Mouse (Mus musculus) spleen, adult 2 months (tissue): ENCODE results near the gene Fcer1g. TPM values are rescaled to one million over a fixed set of nuclear protein-coding genes. Genes with fewer than 3 reads are reported as not detected.

Experiments used
- DNase-seq, 2 experiments: peaks; one replicate each; pipeline versions ENCODE4 v3.0.0 to v3.0.0-alpha.2; 2012 to 2021; ENCODE audit warnings: low spot score in 2 of 2, low read depth in 1 of 2
- H3K27ac ChIP-seq: fragments of 200-500 bp; 2 replicates; pipeline ENCODE4 v1.5.1; 2012; ENCODE audit warnings: low read length, inconsistent platforms; ENCODE audit not compliant: insufficient read depth
- H3K27me3 ChIP-seq: fragments of 200-500 bp; 2 replicates; pipeline ENCODE4 v1.6.1; 2012; ENCODE audit warnings: mild to moderate bottlenecking, moderate library complexity, low read length, inconsistent platforms; ENCODE audit not compliant: control insufficient read depth, insufficient read depth
- H3K36me3 ChIP-seq: fragments of 200-500 bp; 2 replicates; pipeline ENCODE4 v1.6.1; 2012; ENCODE audit warnings: mild to moderate bottlenecking, low read length, inconsistent platforms; ENCODE audit not compliant: control insufficient read depth, insufficient read depth
- H3K4me1 ChIP-seq: fragments of 200-500 bp; 2 replicates; pipeline ENCODE4 v1.6.1; 2011; ENCODE audit warnings: inconsistent platforms; ENCODE audit not compliant: control insufficient read depth, insufficient read depth, insufficient read length
- H3K4me3 ChIP-seq: fragments of 200-500 bp; 2 replicates; pipeline ENCODE4 v1.5.1; 2011; ENCODE audit warnings: mild to moderate bottlenecking, inconsistent platforms; ENCODE audit not compliant: insufficient read depth, insufficient read length; ENCODE audit errors: extremely low read depth
- CTCF ChIP-seq: fragments of 200-500 bp; IDR thresholded peaks from 2 replicates; pipeline ENCODE4 v1.5.1; 2011; ENCODE audit warnings: mild to moderate bottlenecking, inconsistent platforms; ENCODE audit not compliant: insufficient read depth, insufficient read length, insufficient replicate concordance; ENCODE audit errors: extremely low read depth
- POLR2A ChIP-seq: fragments of 200-500 bp; IDR thresholded peaks from 2 replicates; pipeline ENCODE4 v1.6.1; 2011; ENCODE audit warnings: low read depth, low read length, inconsistent platforms
- WGBS: fragments of 180-500 bp; shearing (Covaris S2); methylation state at CpG from one replicate; pipeline ENCODE4 v1.1.7; 2018; 5-methylcytosine and 5-hydroxymethylcytosine counted together
- polyA plus RNA-seq: library from polyadenylated mRNA; depleted of rRNA; stranded (reverse); fragments of >200 nt; gene quantifications from 2 replicates; pipeline ENCODE4 v1.2.3, GENCODE M21; 2012

Fcer1g gene
- polyA plus RNA-seq, 1 experiment = 307 TPM

DNA sequence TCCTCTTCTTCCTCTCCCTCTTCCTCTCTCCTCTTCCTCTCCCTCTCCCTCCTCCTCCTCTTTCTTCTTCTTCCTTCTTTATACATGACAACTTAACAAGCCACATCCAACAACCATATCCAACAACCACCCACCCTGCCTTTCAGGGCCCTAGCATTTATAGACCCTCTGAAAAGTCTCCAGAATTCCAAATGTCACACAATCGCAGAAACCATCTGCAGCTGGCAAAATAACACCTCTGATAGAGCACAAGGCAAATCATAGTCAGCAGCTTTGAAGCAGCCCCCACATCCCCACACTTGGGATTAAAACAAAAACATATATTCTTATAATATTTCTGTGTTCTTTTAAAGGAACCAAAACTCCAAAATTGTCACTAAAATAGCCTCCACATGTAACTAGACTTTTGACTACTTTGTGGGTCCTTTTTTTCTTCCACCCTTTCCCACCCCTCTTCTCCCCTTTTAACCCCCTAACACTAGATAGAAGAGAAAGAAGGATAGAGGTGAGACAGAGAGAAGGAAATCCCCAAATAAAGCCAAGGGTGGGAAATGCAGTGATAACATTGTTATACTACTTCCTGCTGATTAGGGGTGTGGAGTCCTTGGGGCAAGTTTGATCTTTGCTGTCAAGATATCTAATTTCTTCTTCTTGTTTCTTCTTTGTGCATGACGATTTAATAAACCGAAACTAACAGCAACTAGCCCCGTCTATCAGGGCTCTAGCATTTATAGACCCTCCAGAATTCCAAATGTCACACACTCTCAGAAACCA is 32.0 kb upstream of the Fcer1g start:
- TF ChIP-seq CTCF (no peak), POLR2A (no peak)
- H3K27ac ChIP-seq = no peak overlapping the region
- DNase-seq = no peak
- H3K36me3 ChIP-seq = no peaks in the 10 kb centered on the region
- H3K27me3 ChIP-seq = no peaks in the 10 kb centered on the region
- WGBS = 44% methylated on average over 4 of the region's 4 CpGs
- H3K4me3 ChIP-seq = no peak overlapping the region
- H3K4me1 ChIP-seq = peaks cover 3% of the 10 kb centered on the region; the same call in 1 of the 2 replicates

DNA sequence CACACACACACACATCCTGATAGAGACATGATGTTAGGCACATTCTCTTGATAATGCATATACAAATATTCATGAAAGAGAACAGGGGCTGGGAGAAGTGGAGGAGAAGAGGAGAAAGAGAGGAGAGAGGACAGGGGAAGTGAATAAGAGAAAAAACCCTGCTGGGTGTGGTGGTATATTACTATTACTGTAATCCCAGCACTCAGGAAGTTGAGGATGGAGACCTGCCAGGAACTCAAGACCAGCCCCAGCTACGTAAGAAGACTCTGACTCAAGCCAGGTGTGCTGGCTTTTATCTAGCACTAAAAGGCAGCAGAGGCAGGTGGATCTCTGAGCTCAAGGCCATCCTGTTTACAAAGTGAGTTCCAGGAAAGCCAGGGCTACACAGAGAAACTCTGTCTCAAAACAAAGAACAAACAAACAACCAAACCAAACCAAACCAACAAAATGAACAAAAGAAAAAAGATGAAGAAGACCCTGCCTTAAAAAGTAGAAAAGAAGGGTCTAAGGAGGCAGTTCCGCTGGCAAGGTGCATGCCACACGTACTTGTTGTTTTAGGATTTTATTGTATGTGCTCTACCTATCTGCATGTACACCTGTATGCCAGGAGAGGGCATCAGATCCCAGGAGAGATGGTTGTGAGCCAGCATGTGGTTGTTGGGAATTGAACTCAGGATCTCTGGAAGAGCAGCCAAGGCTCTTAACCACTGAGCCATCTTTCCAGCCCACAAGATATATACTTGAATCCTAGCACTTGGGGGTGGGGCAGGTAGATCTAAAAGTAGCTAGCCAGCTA is 29.7 kb upstream of the Fcer1g start:
- Histone ChIP-seq H3K27ac (peak overlapping the region; percentile 33; the same call in 1 of the 2 replicates), H3K4me1 (no peaks in the 10 kb centered on the region; the same call in 1 of the 2 replicates), H3K27me3 (0 out of 2 replicates have a peak, but pooled peaks cover 2% of the 10 kb centered on the region), H3K36me3 (no peaks in the 10 kb centered on the region), H3K4me3 (no peak overlapping the region)
- no peak for DNase-seq
- TF ChIP-seq POLR2A (no peak), CTCF (no peak)
- 63% methylated on average over 3 of the region's 3 CpGs for WGBS

DNA sequence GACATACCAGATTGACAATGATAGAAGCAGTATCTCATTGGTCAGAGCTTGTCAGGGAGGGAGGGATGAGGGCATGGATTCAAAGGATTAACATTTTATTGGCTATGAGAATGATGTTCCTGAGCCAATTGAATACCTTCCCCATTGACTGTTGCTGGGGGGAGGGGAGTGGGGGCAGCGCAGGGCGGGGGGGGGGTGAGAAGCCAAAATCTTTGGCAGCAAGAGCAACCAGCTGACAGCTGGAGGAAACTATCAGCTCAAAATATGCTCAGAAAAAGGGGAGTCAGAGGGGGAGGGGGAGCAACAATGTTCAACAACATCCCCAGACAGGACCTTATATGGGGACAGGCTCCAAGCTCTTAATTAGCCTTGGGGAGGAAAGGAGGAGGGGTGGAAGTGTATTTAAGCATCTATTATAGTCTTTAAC is 29.0 kb upstream of the Fcer1g start:
- Histone ChIP-seq H3K36me3 (no peaks in the 10 kb centered on the region), H3K27ac (no peak overlapping the region), H3K4me1 (no peaks in the 10 kb centered on the region; the same call in 1 of the 2 replicates), H3K4me3 (no peak overlapping the region), H3K27me3 (0 out of 2 replicates have a peak, but pooled peaks cover 2% of the 10 kb centered on the region)
- DNase-seq = no peak
- TF ChIP-seq CTCF = no peak
- 7% methylated on average over 2 of the region's 2 CpGs for WGBS

DNA sequence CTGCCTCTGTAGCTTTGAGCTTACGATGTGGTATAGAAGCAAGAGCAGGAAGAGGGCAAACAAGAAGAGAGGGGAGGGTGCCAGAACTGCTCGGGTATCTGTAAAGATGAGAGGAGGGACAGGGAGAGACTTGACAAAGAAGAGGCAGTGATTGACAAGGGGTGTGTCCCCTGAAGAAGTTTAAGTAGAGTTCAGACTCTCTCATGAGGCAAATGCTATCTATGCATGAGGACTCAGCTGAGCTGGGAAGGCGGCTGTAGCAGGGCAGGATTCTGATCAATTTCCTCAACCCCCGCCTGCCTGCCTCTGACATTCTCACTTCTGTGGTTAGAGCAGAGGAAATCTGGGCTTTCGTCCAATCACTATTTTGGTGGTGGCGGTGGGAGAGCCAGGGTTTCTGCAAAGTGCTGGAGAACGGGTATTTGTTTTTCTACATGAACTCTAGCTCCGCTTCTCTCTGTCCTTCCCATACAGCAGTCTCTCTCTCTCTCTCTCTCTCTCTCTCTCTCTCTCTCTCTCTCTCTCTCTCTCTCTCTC is 28.5 kb upstream of the Fcer1g start:
- 0 out of 2 replicates have a peak, but pooled peaks cover 2% of the 10 kb centered on the region for H3K27me3 ChIP-seq
- no peak overlapping the region for H3K4me3 ChIP-seq
- TF ChIP-seq POLR2A (no peak), CTCF (no peak)
- H3K36me3 ChIP-seq = no peaks in the 10 kb centered on the region
- WGBS = 3% methylated on average over 8 of the region's 8 CpGs
- H3K27ac ChIP-seq = peak overlapping the region; percentile 7
- no peaks in the 10 kb centered on the region; the same call in 1 of the 2 replicates for H3K4me1 ChIP-seq
- no peak for DNase-seq

DNA sequence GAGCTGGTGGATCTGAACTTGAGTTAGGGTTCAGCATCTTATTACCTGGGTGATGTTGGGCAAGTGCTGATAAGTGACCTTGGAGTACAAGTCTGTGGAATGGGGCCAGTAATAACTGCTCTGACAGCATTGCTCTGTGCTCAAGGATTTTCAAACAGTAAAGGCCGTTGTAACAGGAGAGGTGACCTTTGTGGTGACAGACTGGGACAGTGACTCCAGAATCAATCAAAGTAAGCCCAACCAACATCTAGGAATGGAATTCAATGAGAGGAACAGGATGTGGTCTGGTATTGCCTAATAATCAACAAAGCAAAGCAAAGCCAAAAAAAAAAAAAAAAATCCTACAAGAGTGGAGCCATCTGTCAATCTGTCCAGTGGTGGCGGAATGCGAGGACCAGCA is 26.2 kb upstream of the Fcer1g start:
- Histone ChIP-seq H3K36me3 (no peaks in the 10 kb centered on the region), H3K4me1 (no peaks in the 10 kb centered on the region; the same call in 1 of the 2 replicates), H3K4me3 (no peak overlapping the region), H3K27me3 (0 out of 2 replicates have a peak, but pooled peaks cover 2% of the 10 kb centered on the region), H3K27ac (no peak overlapping the region)
- no peak for DNase-seq
- no peak for TF ChIP-seq CTCF
- TF ChIP-seq POLR2A = no peak
- 83% methylated on average over 3 of the region's 3 CpGs for WGBS

DNA sequence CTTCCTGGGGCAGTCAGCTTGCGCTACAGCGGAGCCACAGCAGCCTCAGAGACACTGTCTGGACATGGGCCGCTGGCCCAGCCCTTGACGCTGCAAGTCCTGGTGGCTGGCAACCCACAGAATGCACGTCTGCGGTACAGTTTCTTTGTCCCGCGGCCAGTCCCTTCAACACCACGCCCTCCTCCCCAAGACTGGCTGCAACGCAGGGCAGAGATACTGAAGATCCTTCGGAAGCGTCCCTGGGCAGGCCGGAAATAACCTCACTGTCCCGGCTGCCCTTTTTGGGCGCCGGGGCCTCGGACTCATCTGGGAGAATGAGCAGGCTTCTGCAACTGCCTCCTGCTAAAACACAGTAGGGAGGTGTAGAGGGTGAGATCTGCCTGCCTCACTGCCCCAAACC is 24.8 kb upstream of the Fcer1g start:
- 63% methylated on average over 17 of the region's 17 CpGs for WGBS
- no peaks in the 10 kb centered on the region for H3K36me3 ChIP-seq
- no peaks in the 10 kb centered on the region; the same call in 1 of the 2 replicates for H3K4me1 ChIP-seq
- H3K27me3 ChIP-seq = 0 out of 2 replicates have a peak, but pooled peaks cover 2% of the 10 kb centered on the region
- H3K4me3 ChIP-seq = no peak overlapping the region
- TF ChIP-seq POLR2A = no peak
- TF ChIP-seq CTCF = no peak
- no peak for DNase-seq
- H3K27ac ChIP-seq = no peak overlapping the region
